Mouse (Mus musculus) cerebellum, adult 2 months (tissue): ENCODE results near the gene Gm11985.

Experiments
- CTCF ChIP-seq: fragments of 200-500 bp; IDR thresholded peaks from 2 replicates; pipeline ENCODE4 v1.5.1; 2011; ENCODE audit warnings: low read depth, mild to moderate bottlenecking, control low read depth, low read length, moderate library complexity, borderline replicate concordance; ENCODE audit not compliant: insufficient read depth
- POLR2A ChIP-seq: fragments of 200-500 bp; IDR thresholded peaks from 2 replicates; pipeline ENCODE4 v1.6.1; 2011; ENCODE audit warnings: low read length, control low read depth, borderline replicate concordance; ENCODE audit not compliant: insufficient read depth

GRCm38 (mm10) chr11:7135301-7135700 lies 53.1 kb downstream of the Gm11985 start:
- no peak for TF ChIP-seq POLR2A
- no peak for TF ChIP-seq CTCF
